Mouse (Mus musculus) forebrain, embryonic 10.5 days (tissue): ENCODE data around the gene Med10. TPM values are rescaled to one million over a fixed set of nuclear protein-coding genes. Genes with fewer than 3 reads are reported as not detected.

Experiments
- DNase-seq: peaks from one replicate; pipeline ENCODE4 v3.0.0-alpha.2; 2017; ENCODE audit warnings: low spot score; ENCODE audit errors: extremely low spot score
- H3K27ac ChIP-seq: fragments of 300-500 bp; sonication (generic); 2 replicates; pipeline ENCODE4 v1.5.1; 2016; ENCODE audit warnings: mild to moderate bottlenecking
- H3K27me3 ChIP-seq: fragments of 300-500 bp; sonication (generic); 2 replicates; pipeline ENCODE4 v1.6.1; 2016; ENCODE audit warnings: mild to moderate bottlenecking; ENCODE audit not compliant: poor library complexity, severe bottlenecking
- H3K36me3 ChIP-seq: fragments of 300-500 bp; sonication (generic); replicated peaks from 2 replicates; pipeline ENCODE4 v1.6.1; 2016; ENCODE audit warnings: mild to moderate bottlenecking, moderate library complexity
- H3K4me1 ChIP-seq: fragments of 300-500 bp; sonication (generic); 2 replicates; pipeline ENCODE4 v1.6.1; 2016
- H3K4me3 ChIP-seq: fragments of 300-500 bp; sonication (generic); 2 replicates; pipeline ENCODE4 v1.5.1; 2016; ENCODE audit warnings: mild to moderate bottlenecking, moderate library complexity
- H3K9me3 ChIP-seq: fragments of 300-500 bp; sonication (generic); 2 replicates; pipeline ENCODE4 v1.6.1; 2016; ENCODE audit warnings: mild to moderate bottlenecking, moderate library complexity
- WGBS: fragments of 180-500 bp; shearing (Covaris S2); methylation state at CpG from one replicate; pipeline ENCODE4 v1.1.7; 2016; 5-methylcytosine and 5-hydroxymethylcytosine counted together
- polyA plus RNA-seq: library from polyadenylated mRNA; unstranded; fragments of >200 nt; fragmentation: Nextera tagmentation; extraction: Ambion mirVana; gene quantifications from 2 replicates; pipeline ENCODE4 v1.2.1, GENCODE M21; 2016

Gene Med10
- polyA plus RNA-seq, 1 experiment from 2014 or later = 181 TPM

GRCm38 (mm10) chr13:69809681-69810611 is 7.8 kb downstream of the Med10 start:
- WGBS = 1% methylated on average over 55 of the region's 55 CpGs

GRCm38 (mm10) chr13:69810936-69811680 is 8.9 kb downstream of the Med10 start:
- no peaks in the 10 kb centered on the region for H3K27me3 ChIP-seq
- WGBS = 93% methylated on average over 14 of the region's 14 CpGs
- H3K27ac ChIP-seq = no peak overlapping the region
- H3K9me3 ChIP-seq = no peaks in the 10 kb centered on the region
- peak overlapping the region; percentile 93 for H3K4me3 ChIP-seq
- H3K36me3 ChIP-seq = peaks cover 47% of the 10 kb centered on the region
- no peak for DNase-seq
- peaks cover 19% of the 10 kb centered on the region for H3K4me1 ChIP-seq

More at GRCm38 (mm10) chr13:69809681-69810611, 7.8 kb downstream of the Med10 start:
- Histone ChIP-seq H3K4me1 (peaks cover 19% of the 10 kb centered on the region), H3K27ac (peak overlapping the region; percentile 89), H3K9me3 (no peaks in the 10 kb centered on the region), H3K4me3 (peak overlapping the region; percentile 93), H3K36me3 (peaks cover 35% of the 10 kb centered on the region), H3K27me3 (no peaks in the 10 kb centered on the region)
- DNase-seq = peak; percentile 91

GRCm38 (mm10) chr13:69813870-69814269 is 11.7 kb downstream of the Med10 start:
- no peak overlapping the region for H3K4me3 ChIP-seq
- 94% methylated on average over 5 of the region's 5 CpGs for WGBS
- no peaks in the 10 kb centered on the region for H3K9me3 ChIP-seq
- no peak for DNase-seq
- H3K36me3 ChIP-seq = peaks cover 63% of the 10 kb centered on the region
- H3K27ac ChIP-seq = no peak overlapping the region
- peaks cover 19% of the 10 kb centered on the region for H3K4me1 ChIP-seq
- no peaks in the 10 kb centered on the region for H3K27me3 ChIP-seq

GRCm38 (mm10) chr13:69818306-69818705 is 16.1 kb downstream of the Med10 start:
- Histone ChIP-seq H3K27ac (no peak overlapping the region), H3K27me3 (no peaks in the 10 kb centered on the region), H3K4me3 (no peak overlapping the region), H3K9me3 (no peaks in the 10 kb centered on the region), H3K4me1 (peaks cover 3% of the 10 kb centered on the region; the same call in 1 of the 2 replicates), H3K36me3 (peaks cover 44% of the 10 kb centered on the region)
- 91% methylated on average over 4 of the region's 4 CpGs for WGBS
- no peak for DNase-seq

- no peak overlapping the region for H3K27ac ChIP-seq
- DNase-seq = no peak
- no peaks in the 10 kb centered on the region for H3K9me3 ChIP-seq
- H3K36me3 ChIP-seq = peaks cover 14% of the 10 kb centered on the region
- 64% methylated on average over 3 of the region's 3 CpGs for WGBS
- H3K27me3 ChIP-seq = no peaks in the 10 kb centered on the region
- no peak overlapping the region for H3K4me3 ChIP-seq
- peaks cover 21% of the 10 kb centered on the region for H3K4me1 ChIP-seq
Observed at GRCm38 (mm10) chr13:69821169-69821822, 19.1 kb downstream of the Med10 start.

- peaks cover 21% of the 10 kb centered on the region for H3K4me1 ChIP-seq
- H3K27ac ChIP-seq = no peak overlapping the region
- no peak for DNase-seq
- H3K4me3 ChIP-seq = no peak overlapping the region
- no peaks in the 10 kb centered on the region for H3K9me3 ChIP-seq
- no peaks in the 10 kb centered on the region for H3K36me3 ChIP-seq
- no peaks in the 10 kb centered on the region for H3K27me3 ChIP-seq
- WGBS = 82% methylated on average over 19 of the region's 19 CpGs
Observed at GRCm38 (mm10) chr13:69823920-69824637, 21.9 kb downstream of the Med10 start.

GRCm38 (mm10) chr13:69825396-69826095 is 23.4 kb downstream of the Med10 start:
- Histone ChIP-seq H3K4me1 (peaks cover 21% of the 10 kb centered on the region), H3K4me3 (no peak overlapping the region), H3K27me3 (no peaks in the 10 kb centered on the region), H3K36me3 (no peaks in the 10 kb centered on the region), H3K27ac (no peak overlapping the region), H3K9me3 (no peaks in the 10 kb centered on the region)
- WGBS = 59% methylated on average over 8 of the region's 8 CpGs
- DNase-seq = no peak

GRCm38 (mm10) chr13:69830606-69831005 is 28.4 kb downstream of the Med10 start:
- Histone ChIP-seq H3K4me3 (no peak overlapping the region), H3K4me1 (peaks cover 6% of the 10 kb centered on the region), H3K9me3 (no peaks in the 10 kb centered on the region), H3K27ac (no peak overlapping the region), H3K27me3 (no peaks in the 10 kb centered on the region), H3K36me3 (no peaks in the 10 kb centered on the region)
- 93% methylated on average over 8 of the region's 8 CpGs for WGBS
- no peak for DNase-seq

- H3K4me1 ChIP-seq = no peaks in the 10 kb centered on the region
- no peaks in the 10 kb centered on the region for H3K9me3 ChIP-seq
- WGBS = 95% methylated on average over 9 of the region's 9 CpGs
- no peaks in the 10 kb centered on the region for H3K36me3 ChIP-seq
- H3K27me3 ChIP-seq = no peaks in the 10 kb centered on the region
- no peak overlapping the region for H3K4me3 ChIP-seq
- H3K27ac ChIP-seq = no peak overlapping the region
- DNase-seq = no peak
Observed at GRCm38 (mm10) chr13:69832578-69832977, 30.4 kb downstream of the Med10 start.

- Histone ChIP-seq H3K27me3 (no peaks in the 10 kb centered on the region), H3K27ac (no peak overlapping the region), H3K4me1 (no peaks in the 10 kb centered on the region), H3K4me3 (no peak overlapping the region), H3K36me3 (no peaks in the 10 kb centered on the region), H3K9me3 (no peaks in the 10 kb centered on the region)
- DNase-seq = no peak
- 95% methylated on average over 11 of the region's 11 CpGs for WGBS
Observed at GRCm38 (mm10) chr13:69833416-69833815, 31.2 kb downstream of the Med10 start.

GRCm38 (mm10) chr13:69845592-69845991 is 43.4 kb downstream of the Med10 start:
- 82% methylated on average over 1 of the region's 1 CpGs for WGBS
- DNase-seq = no peak

More at GRCm38 (mm10) chr13:69845592-69845991, 43.4 kb downstream of the Med10 start:
- Histone ChIP-seq H3K4me1 (no peaks in the 10 kb centered on the region), H3K4me3 (no peak overlapping the region), H3K27ac (no peak overlapping the region), H3K36me3 (no peaks in the 10 kb centered on the region), H3K27me3 (no peaks in the 10 kb centered on the region), H3K9me3 (no peaks in the 10 kb centered on the region)
